Mouse (Mus musculus) brain, embryonic 14.5 days (tissue): ENCODE measurements around the gene Zfp750. TPM values are rescaled to one million over a fixed set of nuclear protein-coding genes. Genes with fewer than 3 reads are reported as not detected.

ENCODE experiments used
- DNase-seq: peaks from one replicate; pipeline ENCODE4 v3.0.0-alpha.2; 2011; ENCODE audit warnings: low read depth
- CTCF ChIP-seq: fragments of 200-500 bp; IDR thresholded peaks from 2 replicates; pipeline ENCODE4 v1.5.1; 2012; ENCODE audit warnings: inconsistent platforms, mild to moderate bottlenecking, moderate library complexity, borderline replicate concordance; ENCODE audit not compliant: insufficient read depth, insufficient read length; ENCODE audit errors: extremely low read depth
- POLR2A ChIP-seq: fragments of 200-500 bp; IDR thresholded peaks from 2 replicates; pipeline ENCODE4 v1.6.1; 2012; ENCODE audit warnings: mild to moderate bottlenecking, inconsistent platforms, borderline replicate concordance; ENCODE audit not compliant: poor library complexity, insufficient read depth, insufficient read length, severe bottlenecking; ENCODE audit errors: extremely low read depth
- polyA plus RNA-seq: library from polyadenylated mRNA; depleted of rRNA; stranded (reverse); fragments of >200 nt; gene quantifications from 2 replicates; pipeline ENCODE4 v1.2.3, GENCODE M21; 2012; rRNA removed

Zfp750 gene
- polyA plus RNA-seq, 1 experiment: 0.45 TPM

DNA sequence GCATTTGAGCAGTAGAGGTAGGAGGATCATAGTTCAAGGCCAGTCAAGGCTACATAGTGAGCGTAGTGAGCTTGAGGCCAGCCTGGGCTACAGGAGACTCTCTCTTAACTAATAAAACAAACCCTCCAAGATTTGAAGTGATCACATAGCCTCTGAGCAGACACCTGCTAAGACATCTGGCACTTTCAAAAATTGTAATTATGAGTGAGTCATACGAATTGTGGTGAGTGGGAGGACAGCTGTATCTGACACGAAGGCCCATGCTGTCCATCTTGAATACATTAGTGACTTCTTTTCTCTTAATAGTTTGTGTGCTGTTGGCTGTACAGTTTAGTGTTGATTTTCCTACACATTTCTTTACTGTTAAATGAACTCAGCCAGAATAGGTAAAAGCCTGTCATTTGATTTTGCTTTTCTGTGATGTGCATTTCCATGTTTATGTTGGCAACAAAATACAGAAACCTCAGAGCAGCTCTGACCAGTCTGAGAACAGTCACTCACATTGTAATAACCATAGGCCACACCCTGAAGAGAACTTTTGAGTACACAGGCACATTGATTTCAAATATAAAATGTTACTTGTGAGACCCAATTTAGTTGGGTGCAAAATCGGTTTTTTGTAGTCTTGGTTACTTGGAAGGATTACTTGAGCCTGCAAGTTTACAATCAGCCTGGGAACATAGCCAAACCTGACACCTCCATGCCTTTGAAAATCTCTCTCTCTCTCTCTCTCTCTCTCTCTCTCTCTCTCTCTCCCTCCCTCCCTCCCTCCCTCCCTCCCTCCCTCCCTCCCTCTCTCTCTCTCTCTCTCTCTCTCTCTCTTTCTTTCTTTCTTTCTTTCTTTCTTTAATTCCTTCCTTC is 16.9 kb downstream of the Zfp750 start:
- DNase-seq: peak; percentile 41
- TF ChIP-seq CTCF (no peak), POLR2A (no peak)

DNA sequence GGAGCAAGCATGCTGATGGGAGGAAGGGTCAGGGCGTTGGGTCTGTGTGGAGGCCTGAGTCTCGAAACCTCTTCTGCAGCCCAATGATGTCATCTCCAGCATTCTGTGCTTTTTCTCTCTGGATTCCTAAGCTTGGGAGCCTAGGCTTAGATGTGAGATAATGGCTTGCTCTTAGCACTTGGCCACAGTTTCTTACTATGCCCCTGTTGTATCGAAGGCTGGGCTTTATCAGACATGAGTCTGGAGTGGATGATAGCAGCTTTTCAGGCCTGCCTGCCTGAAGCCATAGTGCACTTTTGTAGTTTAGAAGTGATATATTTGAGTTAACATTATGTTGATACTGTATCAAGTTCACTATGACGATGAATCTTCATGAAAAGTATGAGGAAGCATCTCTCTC is 17.6 kb downstream of the Zfp750 start:
- no peak for TF ChIP-seq CTCF
- no peak for TF ChIP-seq POLR2A
- DNase-seq: no peak

DNA sequence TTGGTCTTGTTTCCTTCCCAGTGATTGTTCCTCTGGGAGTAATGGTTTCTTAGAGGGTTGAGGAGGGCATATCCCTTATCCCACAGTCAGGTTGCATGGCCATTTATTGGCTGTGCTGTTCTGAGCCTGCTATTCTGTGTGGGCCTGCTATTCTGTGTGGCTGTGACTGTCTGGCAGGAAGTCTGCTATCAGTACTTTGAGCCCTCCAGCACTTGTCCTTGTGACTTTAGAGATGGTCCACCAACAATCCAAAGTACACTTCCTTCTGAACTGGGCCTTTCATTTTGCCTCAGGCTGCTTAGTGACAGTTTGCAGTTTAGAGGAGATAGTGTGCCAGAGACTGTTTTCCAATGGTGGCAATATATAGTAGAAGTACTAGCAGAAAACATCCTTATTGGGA is 18.5 kb downstream of the Zfp750 start:
- TF ChIP-seq CTCF (no peak), POLR2A (no peak)
- no peak for DNase-seq

DNA sequence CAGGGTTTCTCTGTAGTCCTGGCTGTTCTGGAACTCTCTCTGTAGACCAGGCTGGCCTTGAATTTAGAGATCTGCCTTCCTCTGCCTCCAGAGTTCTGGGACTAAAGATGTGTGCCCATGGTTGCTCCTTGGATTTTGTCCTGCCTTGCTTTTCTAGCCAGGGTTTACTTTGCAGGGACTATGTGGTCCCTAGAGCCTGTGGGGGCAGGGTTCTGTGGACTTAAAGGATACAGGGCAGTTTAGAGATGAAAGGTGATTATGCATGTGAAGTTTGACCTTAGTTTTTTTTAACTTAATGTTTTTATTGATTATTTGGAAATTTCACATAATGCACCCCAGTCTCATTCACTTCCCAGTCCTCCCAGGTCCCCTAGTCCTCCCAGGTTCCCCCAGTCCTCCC is 28.5 kb downstream of the Zfp750 start:
- DNase-seq: no peak
- TF ChIP-seq CTCF (no peak), POLR2A (no peak)

DNA sequence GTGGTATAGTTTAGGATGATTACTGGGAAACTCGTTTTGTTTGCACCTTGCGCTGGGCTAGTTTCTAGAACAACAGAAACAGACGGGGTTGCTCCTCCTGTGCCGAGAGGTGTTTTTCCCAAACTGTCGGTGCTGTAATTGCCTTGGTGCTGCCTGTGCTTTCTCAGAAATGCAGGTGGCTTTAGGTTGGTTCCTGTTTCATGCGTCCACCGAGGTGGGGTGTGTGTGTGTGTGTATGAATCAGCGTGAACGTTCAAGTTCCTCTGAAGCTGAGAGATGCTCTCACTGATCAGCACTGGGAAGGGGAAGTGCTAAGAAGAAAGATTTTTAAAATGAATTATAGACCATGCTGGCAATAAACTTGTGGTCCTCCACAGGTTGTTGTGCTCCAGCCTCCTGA is 33.3 kb downstream of the Zfp750 start:
- TF ChIP-seq POLR2A (no peak), CTCF (no peak)

DNA sequence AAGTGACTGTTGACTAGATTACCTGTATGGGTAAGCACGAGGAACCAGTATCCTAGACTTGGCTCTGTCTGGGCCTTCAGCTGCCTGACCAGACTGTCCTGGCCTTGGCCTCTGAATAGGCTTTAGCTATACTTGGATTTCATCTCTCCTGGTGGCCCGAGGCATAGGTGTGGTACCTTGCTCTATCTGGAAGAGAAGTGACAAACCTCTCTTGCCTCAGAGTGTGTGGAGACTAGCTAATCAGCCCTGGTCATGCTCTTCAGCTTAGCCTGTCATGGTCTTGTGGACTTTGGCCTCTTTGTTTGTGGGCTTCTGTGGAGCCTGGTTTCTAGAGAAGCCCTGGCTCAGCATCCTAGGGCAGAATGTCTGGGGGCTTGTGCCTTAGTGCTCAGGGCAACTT is 38.0 kb downstream of the Zfp750 start:
- TF ChIP-seq POLR2A: no peak
- TF ChIP-seq CTCF: no peak
- no peak for DNase-seq

More for the DNA sequence above, 33.3 kb downstream of the Zfp750 start:
- DNase-seq: no peak

DNA sequence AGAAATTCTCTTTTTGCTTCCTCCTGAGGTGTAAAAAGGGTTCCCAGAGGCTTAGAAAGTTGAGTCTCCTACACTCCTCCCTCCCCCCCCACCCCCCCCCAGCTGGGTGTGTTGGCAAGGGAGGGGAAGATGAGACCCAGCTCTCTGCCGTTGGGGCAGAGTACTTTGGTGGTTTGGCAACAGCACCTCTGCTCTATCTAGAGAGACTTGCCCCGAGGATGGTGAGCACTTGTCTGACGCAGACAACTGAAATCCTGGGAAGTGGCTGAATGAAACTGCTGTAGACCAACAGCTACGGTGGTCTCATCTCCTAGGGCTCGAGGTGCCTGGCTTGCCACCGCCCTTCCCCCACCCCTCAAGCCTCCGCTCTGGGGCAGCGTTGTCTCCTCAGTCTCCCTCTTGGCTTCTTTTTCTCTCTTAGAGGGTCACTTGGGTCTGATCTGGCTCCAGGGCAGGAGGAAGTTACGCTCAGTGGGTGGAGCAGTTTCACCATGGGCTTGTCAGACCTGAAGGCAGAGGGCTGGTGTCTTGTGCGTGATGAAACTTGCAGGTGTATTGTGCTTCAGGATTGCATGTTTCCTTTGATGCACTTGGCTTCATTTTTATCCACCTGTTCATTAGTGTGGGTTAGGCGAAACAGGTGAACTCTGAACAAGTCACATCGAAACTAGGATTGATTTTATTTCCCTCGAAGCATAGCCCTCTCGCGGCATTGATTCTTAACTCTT is 39.5 kb downstream of the Zfp750 start:
- TF ChIP-seq CTCF (no peak), POLR2A (no peak)
- DNase-seq: no peak

DNA sequence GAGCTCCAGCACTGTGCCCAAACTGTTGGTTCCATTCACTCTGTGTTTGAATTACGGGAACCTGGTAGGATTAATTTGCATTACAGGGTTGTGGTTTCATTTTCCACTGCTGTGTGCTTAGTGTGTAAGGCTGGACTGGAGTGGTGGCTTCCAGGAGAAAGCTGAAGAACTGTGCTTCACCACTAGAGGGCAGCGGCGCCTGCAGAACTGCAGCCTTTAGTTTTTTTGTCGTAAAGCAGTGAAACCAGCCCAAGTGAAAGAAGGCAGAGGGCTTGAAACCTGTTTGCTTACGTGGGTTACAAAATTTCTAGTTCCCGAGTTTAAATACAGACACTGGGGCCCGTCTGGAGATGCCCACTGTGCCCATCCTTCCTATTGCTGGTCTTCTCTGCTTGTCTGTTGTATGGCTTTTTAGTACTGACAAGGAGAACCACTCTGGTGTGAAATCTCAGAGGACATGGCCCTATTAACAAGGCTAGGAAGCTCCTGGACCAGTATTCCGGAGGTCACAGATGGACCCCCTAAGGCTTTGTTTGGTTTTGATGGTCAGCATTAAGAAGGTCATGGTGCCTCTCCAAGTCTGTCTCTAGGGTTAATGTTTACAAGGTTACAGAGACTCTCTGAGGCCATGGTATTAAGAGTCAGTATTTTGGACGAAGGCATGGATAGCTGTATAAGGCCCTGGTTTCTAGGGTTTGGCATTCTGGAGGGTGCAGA is 43.3 kb downstream of the Zfp750 start:
- peak; percentile 93 for TF ChIP-seq CTCF
- TF ChIP-seq POLR2A: no peak
- DNase-seq: peak; percentile 81

DNA sequence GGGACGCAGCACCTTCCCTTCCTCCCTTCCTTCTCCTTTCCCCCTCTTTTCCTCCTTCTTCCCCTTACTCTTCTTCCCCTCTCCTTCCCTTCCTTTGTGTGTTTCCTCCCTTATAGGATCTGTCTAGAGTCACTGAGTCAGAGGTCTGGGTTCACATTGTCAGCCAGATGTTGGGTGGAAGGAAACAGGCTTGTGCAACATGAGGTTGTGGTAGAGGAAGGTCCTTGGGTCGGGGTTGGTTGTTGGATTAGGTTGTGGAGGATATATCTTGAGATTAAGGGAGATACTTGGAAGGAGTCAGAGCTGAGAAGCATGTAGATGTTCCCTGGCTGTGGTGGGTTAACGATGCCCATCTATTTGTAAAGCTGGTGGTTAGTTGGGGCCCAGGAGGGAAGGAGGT is 44.3 kb downstream of the Zfp750 start:
- TF ChIP-seq CTCF (no peak), POLR2A (no peak)
- DNase-seq: no peak

DNA sequence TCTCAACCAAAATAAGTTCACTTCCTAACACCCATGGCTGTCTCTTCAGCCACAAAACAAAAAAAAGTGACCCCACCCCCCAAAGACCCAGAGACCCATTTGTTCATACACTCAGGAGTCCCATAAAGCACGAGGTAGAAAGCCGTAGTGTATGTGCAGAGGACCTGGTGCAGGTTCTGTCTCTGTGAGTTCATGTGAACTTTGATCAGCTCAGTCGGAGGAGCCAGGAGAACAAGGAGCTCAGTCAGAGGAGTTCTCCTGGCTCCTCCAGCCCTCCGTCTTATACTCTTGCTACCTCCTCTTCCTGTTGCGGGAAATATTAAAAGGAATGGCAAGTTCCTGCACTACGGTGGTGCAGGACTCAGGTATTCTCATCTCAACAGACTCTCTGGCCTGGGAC is 51.7 kb downstream of the Zfp750 start:
- TF ChIP-seq CTCF (no peak), POLR2A (no peak)
- no peak for DNase-seq

Other genes with a start within 250 kb of the Zfp750 start
- gene Wdr45b, start 164.9 kb downstream of the Zfp750 start, polyA plus RNA-seq: 78.0 and 95.7 TPM in 2 replicates
- gene Rab40b, start 131.1 kb downstream of the Zfp750 start, polyA plus RNA-seq: 5.5 and 5.7 TPM in 2 replicates
- 12.1 and 15.4 TPM in 2 replicates for gene Fn3krp, start 97.9 kb downstream of the Zfp750 start, polyA plus RNA-seq
- gene Fn3k, start 84.4 kb downstream of the Zfp750 start, polyA plus RNA-seq: 4.1 TPM in 2 replicates
- 80.9 and 84.6 TPM in 2 replicates for gene Tbcd, start 67.4 kb downstream of the Zfp750 start, polyA plus RNA-seq
- 8.5 and 9.2 TPM in 2 replicates for gene B3gntl1, start 153.8 kb upstream of the Zfp750 start, polyA plus RNA-seq
- 7.5 and 11.9 TPM in 2 replicates for gene Metrnl, start 182.2 kb upstream of the Zfp750 start, polyA plus RNA-seq